Mouse (Mus musculus) T-cell, adult 2 months (primary cell): ENCODE measurements at regions not wholly inside any gene's neighbourhood (a gene's known extent, or its start where the extent isn't known, plus 50 kb on each side); places are given as distances from the start of the nearest gene placed in this dataset.

Experiments
- DNase-seq: peaks from one replicate; pipeline ENCODE4 v3.0.0; 2022; ENCODE audit warnings: low spot score

DNA sequence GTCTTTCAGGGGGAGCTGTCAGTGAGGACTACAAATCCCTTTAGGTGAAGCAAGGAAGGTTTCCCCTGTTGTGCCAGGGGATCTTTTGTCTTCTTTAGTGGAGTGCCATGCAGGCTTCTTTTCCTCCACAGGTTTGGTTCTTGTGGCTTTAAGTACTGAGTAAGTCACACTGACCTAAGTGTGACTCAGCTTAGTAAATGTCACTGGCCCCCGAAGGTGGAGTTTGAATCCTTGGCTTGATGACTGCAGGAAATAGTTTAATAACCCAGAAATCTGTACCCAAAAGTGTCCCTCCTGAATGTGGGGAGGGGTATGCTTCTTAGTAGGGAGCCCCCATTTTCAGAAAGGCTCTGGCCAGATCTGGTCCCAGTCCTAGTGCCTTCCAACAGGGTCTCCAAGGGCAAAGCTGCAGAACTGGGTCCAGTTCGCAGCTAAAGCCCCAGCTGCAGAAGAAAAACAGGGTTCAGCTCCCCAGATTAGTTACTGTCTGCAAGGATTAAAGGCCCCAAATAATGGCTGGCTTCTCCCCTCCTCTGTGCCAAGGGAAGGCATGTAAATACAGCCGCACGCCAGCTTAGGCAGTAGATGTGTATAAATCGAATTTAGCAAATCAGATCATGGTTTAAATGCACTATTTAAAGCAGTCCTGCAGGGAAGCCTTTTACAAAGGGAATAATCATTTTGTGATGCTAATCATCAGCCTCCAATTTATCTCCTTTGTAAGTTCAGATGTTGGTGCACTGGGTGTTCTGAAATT lies 51.6 kb upstream of the Polg start:
- DNase-seq, result no peak

- no peak for DNase-seq
Measured at GRCm38 (mm10) chr7:79516287-79516686, 50.1 kb upstream of the Polg start.
